Mouse (Mus musculus) kidney, postnatal 14 days (tissue): ENCODE data around the gene Kif13a.

Experiments
- DNase-seq: peaks from one replicate; pipeline ENCODE4 v3.0.0; 2022; ENCODE audit warnings: mixed read lengths

The Kif13a gene

GRCm38 (mm10) chr13:46919797-46920196 is 9.9 kb downstream of the Kif13a start:
- DNase-seq = no peak

DNA sequence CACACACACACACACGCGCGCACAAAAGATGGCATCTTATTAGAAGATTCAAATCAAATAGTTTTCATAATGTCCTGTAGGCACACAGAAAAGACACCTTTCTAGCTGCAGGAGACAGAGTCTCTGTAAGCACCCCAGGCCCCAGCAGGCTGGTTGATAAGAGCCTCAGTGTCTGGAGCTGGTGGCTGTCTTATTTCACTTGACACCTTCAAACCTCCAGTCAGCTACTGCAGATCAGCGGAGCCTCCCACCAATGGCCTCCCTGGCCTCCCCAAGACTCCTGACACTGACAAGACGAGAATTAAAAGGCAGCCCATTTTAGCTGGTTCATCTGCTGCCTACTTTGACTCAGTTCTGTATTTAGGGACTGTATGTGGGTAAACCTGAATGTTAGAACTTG is 11.2 kb downstream of the Kif13a start:
- DNase-seq = no peak

DNA sequence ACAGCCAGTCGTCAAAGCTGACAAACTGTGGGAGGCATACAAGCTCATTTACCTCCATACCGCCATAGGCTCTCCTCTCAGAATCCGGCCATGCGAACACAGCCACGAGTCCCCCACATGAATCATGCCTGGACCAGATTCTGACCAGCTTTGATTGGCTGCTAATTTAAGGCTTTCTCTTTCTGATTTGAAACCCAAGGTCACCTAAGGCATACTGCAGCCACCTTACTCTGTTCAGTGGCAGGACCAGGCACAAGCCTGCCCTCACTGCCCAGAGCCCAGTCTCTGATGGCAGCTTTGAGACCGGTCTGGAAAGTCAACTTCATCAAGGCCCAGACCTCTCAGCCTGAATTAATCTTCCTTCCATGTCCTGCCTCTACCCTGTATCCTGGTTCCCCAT is 17.7 kb downstream of the Kif13a start:
- DNase-seq = no peak

DNA sequence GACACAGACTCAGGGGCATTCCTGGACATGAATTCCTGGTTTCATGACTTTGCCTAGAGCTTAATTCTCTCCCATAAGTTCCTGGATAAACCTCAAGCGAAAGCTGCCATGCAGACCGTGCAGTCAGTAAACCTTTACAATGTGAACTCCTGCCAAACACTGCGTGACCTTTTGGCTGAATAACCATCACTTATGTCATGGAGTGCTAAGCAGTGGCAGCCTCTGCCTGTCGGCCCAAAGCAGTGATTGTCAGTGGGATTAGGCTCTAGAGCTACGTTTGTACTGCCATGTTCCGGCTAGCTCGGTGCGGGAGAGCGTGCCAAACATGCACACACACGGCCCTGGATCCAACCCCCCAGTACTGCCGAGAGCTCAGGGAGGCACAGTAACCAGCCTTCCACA is 18.6 kb downstream of the Kif13a start:
- no peak for DNase-seq

GRCm38 (mm10) chr13:46909946-46910345 is 19.7 kb downstream of the Kif13a start:
- DNase-seq = no peak

GRCm38 (mm10) chr13:46909005-46909565 is 20.6 kb downstream of the Kif13a start:
- DNase-seq = no peak

DNA sequence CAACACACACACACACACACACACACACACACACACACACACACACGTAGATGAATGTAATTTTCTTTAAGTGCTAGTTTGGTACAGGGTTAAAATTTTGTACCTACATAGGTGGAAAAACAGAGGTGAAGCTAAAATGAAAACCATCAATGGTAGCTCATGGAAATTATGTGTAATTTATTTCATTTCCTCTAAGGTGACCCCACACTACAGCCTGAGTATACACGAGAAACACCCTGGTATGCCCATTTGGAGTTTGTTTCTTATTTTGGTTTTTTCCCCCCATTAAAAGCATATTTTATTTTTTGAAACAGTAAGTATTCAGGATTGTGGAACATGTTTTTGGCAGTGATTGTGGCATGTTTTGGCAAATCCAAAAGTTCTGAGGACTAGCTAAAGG is 21.3 kb downstream of the Kif13a start:
- DNase-seq = no peak

DNA sequence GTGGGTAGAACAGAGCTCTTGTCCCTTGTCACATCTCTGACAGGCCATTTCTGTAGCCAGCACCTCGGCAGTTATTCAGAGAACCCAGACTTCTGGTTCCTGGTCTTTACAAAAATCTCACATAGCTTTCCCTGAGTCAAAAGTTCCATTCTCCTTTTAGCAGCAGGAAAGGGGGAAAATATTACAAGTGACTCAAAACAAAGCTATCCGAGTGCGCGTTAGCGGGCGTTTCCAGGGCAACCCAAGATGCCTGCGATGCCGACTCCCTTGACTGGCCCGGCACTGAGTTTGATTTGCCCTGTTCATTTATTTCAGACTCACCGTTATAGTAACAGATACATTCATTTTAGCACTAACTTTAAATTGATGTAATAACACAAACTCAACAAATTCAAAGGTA is 21.8 kb downstream of the Kif13a start:
- DNase-seq = no peak

GRCm38 (mm10) chr13:46907115-46907514 is 22.6 kb downstream of the Kif13a start:
- no peak for DNase-seq

DNA sequence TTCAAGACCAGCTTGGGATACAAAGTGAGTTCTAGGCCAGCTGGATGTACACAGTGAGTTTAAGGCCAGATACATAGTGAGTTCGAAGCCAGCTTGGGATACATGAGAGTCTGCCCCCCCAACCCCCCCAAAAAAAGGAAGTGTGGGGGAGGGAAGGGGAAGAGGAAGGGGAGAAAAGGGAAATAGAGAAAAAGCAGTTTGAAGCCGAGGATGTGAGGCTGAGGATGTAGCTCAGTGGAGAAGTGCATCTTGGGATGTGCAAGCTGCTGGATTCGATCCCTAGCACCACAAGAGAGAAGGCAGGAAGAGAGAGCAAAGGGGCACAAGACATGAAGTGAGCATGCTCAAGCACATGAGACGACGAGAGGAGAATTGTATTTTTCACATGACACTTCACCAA is 23.7 kb downstream of the Kif13a start:
- no peak for DNase-seq

DNA sequence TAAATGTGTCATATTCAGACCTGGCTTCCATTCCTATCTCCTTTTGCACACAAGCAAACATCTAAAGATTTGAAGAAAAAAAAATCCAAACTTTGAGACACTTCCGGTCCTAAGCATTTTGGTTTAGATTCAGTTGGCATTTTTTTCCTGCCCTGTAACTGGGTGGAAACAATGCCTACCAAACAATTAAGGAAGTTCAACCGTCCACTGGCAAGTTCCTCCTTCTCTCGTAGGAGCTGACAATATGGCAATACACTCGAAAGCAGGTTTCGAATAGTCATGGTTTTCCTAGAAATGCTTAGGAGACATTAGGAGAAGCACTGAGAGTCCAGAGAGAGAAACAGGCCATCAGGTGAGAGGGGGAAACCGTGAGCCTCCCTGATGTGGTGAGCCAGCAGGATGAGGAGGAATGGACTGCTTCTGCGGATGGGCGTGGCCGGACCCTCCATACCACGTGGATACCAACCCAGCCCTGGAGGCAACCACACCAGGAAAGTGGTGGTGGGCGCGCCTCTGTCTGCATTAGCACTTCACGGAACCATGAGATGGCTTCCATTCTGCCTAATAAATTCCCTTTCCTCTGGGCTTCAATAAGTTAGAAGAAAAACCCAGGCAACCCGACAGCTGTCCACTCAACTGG is 24.6 kb downstream of the Kif13a start:
- DNase-seq = no peak

- no peak for DNase-seq
These were observed 27.0 kb downstream of the Kif13a start for GRCm38 (mm10) chr13:46902568-46903255.

- DNase-seq = no peak
These were observed 28.7 kb downstream of the Kif13a start for GRCm38 (mm10) chr13:46900870-46901555.

DNA sequence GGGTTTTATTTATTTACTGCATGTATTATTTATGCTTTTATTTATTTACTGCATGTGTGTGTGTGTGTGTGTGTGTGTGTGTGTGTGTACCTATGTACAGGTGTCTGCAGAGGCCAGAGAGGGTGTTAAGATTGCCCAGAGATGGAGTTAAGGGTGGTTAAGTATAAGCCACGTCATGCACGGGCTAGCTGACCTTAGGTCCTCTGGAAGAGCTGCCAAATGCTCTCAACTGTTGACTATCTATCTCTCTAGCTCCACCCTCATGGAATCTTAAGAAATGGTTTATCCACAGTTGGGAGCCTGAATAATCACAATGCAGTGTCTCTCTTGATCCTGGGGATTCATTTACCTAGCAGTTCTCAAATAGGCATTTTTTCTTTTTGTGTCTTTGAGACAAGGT is 30.8 kb downstream of the Kif13a start:
- no peak for DNase-seq

DNA sequence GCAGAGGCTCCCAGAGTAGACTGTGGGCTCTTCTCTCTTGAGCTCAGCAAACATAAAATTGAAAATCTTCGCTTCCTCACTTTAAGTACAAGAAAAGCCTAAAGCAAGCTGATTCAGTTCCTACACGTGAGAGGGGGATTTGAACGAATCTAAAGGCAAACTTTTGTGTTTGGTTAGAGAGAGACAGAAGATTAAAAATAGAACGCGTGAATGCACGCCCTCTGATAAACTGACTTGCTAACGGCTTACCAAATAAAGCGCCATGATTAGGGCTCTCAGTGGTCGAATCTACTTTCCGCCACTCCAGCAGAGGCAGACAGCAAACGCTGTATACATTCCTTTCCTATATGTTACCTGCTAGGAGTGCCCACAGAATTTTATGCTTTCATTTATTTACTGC is 31.3 kb downstream of the Kif13a start:
- DNase-seq = no peak

- DNase-seq = no peak
These were observed 37.3 kb downstream of the Kif13a start for GRCm38 (mm10) chr13:46892380-46892779.

- DNase-seq = no peak
These were observed 41.5 kb downstream of the Kif13a start for GRCm38 (mm10) chr13:46888150-46888683.

DNA sequence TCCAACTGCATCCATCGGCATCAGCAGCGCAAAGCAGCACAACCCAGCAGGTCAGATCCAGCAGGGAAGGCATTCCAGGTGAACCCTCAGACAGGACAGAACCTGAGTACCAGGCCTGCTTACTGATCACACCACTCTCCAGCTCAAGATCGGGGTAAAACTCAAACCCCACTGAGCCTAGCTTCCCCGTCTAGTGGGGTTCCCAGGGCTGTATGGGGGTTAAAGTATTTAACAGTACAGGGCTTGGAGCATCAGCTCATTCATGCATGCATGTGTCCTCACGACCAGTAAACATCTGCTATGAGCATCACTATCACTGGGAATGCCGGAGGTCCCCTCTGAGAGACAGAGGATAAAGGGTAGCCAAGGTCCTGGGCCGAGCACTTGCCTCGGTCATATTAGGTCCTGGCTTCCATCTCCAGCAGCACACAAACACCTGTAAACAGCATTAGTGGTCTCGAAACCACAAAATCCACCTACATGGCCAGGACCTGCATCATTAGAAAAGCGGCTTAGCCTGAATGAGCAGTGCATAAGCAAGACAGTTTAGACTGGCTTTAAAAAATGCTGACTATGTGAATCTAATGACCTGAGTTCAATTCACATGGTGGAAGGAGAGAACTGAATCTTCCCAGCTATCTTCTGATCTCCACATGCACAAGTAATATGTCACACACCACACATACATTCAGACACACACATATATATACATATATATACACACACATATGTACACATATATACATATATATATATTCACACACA is 43.0 kb downstream of the Kif13a start:
- no peak for DNase-seq

DNA sequence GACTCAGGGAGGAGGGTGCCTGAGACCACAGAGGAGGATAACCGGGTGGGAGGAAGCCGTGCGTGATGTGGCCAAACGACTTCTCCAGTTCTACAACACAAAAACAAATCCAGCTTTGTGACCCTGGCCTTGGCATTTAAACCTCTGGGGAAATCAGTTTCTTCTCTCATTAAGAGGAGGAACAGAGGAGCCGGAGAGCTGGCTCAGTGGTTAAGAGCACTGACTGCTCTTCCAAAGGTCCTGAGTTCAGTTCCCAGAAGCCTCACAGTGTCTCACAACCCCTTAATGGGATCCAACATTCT is 44.0 kb downstream of the Kif13a start:
- DNase-seq = no peak

DNA sequence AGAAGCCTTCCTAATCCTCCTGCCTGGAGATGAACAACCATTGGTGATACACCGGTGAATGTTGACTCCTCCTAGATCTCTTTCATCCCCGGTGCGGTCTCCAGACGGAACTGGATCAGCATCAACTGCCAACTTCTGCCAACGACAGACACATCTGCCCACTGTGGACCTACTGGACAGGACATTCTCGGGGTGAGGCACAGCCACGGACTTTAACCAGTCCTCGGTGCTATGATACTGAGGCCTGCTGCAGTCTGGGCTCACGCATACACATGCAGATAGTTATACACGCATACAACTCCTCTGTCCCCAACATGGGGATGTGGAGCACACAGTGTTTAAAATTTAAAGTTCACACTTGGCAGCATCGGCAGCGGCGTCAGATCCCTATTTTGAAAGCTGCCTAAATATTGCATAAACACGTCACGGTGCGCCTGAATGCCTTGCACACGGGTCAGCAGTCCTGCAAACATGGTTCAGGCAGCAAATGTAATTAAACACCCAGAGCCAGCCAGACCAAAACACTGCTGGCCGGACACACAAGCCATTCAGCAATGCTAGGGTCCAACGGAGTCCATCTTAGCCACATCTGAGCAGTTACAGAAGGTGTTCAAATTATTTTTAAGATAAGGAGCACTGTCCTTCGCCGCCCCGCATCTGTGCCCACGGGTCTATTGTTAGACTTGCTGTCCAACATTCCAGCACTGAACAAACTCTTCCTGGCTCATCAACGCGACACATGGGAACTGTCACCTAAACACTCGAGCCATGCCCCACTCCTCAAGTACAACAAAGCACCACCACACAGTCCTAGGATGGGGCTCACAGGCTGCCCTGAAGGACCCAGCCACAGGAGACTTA is 44.5 kb downstream of the Kif13a start:
- no peak for DNase-seq

- no peak for DNase-seq
These were observed 45.7 kb downstream of the Kif13a start for GRCm38 (mm10) chr13:46883976-46884375.

DNA sequence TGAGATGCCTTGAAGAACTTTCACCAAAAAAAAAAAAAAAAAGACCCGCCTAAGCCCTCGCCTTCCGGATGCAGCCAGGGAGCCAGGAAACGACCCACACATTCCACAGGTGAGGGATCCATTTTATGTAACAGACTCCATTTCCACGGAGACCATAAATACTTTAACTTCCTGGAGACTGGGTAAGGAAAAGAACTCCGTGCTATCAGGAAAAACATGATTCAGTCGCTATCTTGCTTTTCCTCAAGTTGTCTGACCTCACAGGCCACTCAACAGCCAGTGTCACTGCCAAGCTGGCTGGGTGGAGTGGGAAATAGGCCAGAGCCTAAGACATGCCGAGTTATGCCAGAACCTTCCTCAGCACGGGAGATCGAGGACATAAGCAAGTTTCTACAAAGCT is 46.3 kb downstream of the Kif13a start:
- peak; percentile 70 for DNase-seq
